Mouse (Mus musculus): Measurements from ENCODE around the gene Prss36. TPM values are rescaled to one million over a fixed set of nuclear protein-coding genes. Genes with fewer than 3 reads are reported as not detected.

Prss36 gene
- polyA plus RNA-seq, 1 experiment from 2014 or later: 10.7 TPM

DNA sequence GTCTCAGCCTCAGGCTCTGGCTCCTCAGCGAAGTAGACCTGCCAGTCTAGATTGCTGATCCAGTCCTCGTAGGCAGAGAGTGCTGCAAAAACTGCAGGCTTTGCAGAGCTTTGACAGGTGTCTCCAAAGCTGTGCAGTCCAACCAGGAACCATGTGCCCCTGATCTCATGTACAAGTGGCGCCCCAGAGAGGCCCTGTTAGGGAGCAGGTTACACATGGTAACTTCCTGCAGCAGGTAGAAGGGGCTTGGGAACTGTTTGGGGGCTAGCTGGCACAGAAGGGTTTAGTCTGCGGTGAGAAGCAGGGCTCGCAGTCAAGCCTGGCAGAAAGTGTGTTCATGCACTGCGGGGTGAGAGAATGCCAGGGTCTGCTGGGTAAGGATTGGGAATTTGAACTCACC, 60.0 kb downstream of the Prss36 start:
- Histone ChIP-seq H3K4me3 (replicated peaks) (no peak overlapping the region), H3K4me1 (replicated peaks) (peaks cover 17% of the 10 kb centered on the region), H3K4me2 (no peak overlapping the region), H3K9ac (replicated peaks) (no peak overlapping the region), H3K9me3 (no peaks in the 10 kb centered on the region), H3K27ac (no peak overlapping the region), H3K36me3 (peaks cover 100% of the 10 kb centered on the region), H3K27me3 (no peaks in the 10 kb centered on the region)
- 91% methylated on average over 6 of the region's 6 CpGs for WGBS
- no peak for ATAC-seq (ENCODE audit: insufficient number of reproducible peaks, insufficient read depth, low FRiP score, low TSS enrichment, low read depth)

DNA sequence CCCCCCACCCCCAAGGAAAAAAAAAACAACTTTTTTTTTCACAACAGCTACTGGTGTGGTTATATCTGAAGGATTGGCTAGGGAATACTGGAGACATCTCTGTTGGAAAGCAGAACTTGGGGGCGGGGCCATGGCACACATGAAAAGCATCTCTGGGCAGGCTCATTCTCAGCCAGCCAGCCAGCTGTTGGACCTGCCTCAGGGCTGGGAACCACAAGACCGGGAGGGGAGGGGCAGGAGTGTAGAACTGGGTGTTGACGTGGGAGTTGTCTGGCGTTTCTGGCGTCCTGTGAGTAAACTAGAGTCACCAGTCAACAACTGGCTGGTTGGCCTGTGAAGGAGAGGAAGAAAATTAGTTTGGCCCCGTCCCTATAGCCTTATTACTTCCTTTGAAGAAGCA, 60.6 kb downstream of the Prss36 start:
- Histone ChIP-seq H3K27ac (no peak overlapping the region), H3K4me3 (replicated peaks) (no peak overlapping the region), H3K4me1 (replicated peaks) (peaks cover 17% of the 10 kb centered on the region), H3K9ac (replicated peaks) (no peak overlapping the region), H3K4me2 (no peak overlapping the region), H3K27me3 (no peaks in the 10 kb centered on the region), H3K36me3 (peaks cover 100% of the 10 kb centered on the region), H3K9me3 (no peaks in the 10 kb centered on the region)
- no peak for ATAC-seq (ENCODE audit: insufficient number of reproducible peaks, insufficient read depth, low FRiP score, low TSS enrichment, low read depth)
- WGBS: 56% methylated on average over 6 of the region's 6 CpGs

Other genes starting within 250 kb of the Prss36 start
- gene Bcl7c, start 237.8 kb downstream of the Prss36 start, polyA plus RNA-seq (2016; fragmentation: Nextera tagmentation; extraction: Ambion mirVana): 120 and 127 TPM in 2 replicates
- 29.3 and 30.0 TPM in 2 replicates for gene Ctf1, start 234.0 kb downstream of the Prss36 start, polyA plus RNA-seq (2016; fragmentation: Nextera tagmentation; extraction: Ambion mirVana)
- gene Ctf2, start 214.6 kb downstream of the Prss36 start, polyA plus RNA-seq (2016; fragmentation: Nextera tagmentation; extraction: Ambion mirVana): 0.36 and 0.60 TPM in 2 replicates
- gene Fbxl19, start 202.2 kb downstream of the Prss36 start, polyA plus RNA-seq (2016; fragmentation: Nextera tagmentation; extraction: Ambion mirVana): 9.0 and 10.5 TPM in 2 replicates
- gene Orai3, start 176.9 kb downstream of the Prss36 start, polyA plus RNA-seq (2016; fragmentation: Nextera tagmentation; extraction: Ambion mirVana): 15.2 and 15.4 TPM in 2 replicates
- 24.7 and 25.2 TPM in 2 replicates for gene Setd1a, start 170.1 kb downstream of the Prss36 start, polyA plus RNA-seq (2016; fragmentation: Nextera tagmentation; extraction: Ambion mirVana)
- gene Gm49388, start 161.1 kb downstream of the Prss36 start, polyA plus RNA-seq (2016; fragmentation: Nextera tagmentation; extraction: Ambion mirVana): not detected in 2 replicates
- gene Hsd3b7, start 146.1 kb downstream of the Prss36 start, polyA plus RNA-seq (2016; fragmentation: Nextera tagmentation; extraction: Ambion mirVana): 9.5 and 9.8 TPM in 2 replicates
- gene Stx4a, start 122.4 kb downstream of the Prss36 start, polyA plus RNA-seq (2016; fragmentation: Nextera tagmentation; extraction: Ambion mirVana): 31.8 and 41.5 TPM in 2 replicates
- 8.4 and 9.3 TPM in 2 replicates for gene Stx1b, start 122.2 kb downstream of the Prss36 start, polyA plus RNA-seq (2016; fragmentation: Nextera tagmentation; extraction: Ambion mirVana)
- gene Zfp646, start 70.5 kb downstream of the Prss36 start, polyA plus RNA-seq (2016; fragmentation: Nextera tagmentation; extraction: Ambion mirVana): 17.5 and 19.0 TPM in 2 replicates
- 29.8 and 31.1 TPM in 2 replicates for gene Zfp668, start 69.9 kb downstream of the Prss36 start, polyA plus RNA-seq (2016; fragmentation: Nextera tagmentation; extraction: Ambion mirVana)
- 1.4 and 1.6 TPM in 2 replicates for gene Prss53, start 55.8 kb downstream of the Prss36 start, polyA plus RNA-seq (2016; fragmentation: Nextera tagmentation; extraction: Ambion mirVana)
- gene Gm21974, start 51.3 kb downstream of the Prss36 start, polyA plus RNA-seq (2016; fragmentation: Nextera tagmentation; extraction: Ambion mirVana): not detected in 2 replicates
- 81.7 and 84.7 TPM in 2 replicates for gene Vkorc1, start 51.1 kb downstream of the Prss36 start, polyA plus RNA-seq (2016; fragmentation: Nextera tagmentation; extraction: Ambion mirVana)
- gene Bckdk, start 42.6 kb downstream of the Prss36 start, polyA plus RNA-seq (2016; fragmentation: Nextera tagmentation; extraction: Ambion mirVana): 83.0 and 90.1 TPM in 2 replicates
- 50.9 and 51.3 TPM in 2 replicates for gene Kat8, start 34.2 kb downstream of the Prss36 start, polyA plus RNA-seq (2016; fragmentation: Nextera tagmentation; extraction: Ambion mirVana)
- 5.0 TPM in 2 replicates for gene Prss8, start 16.6 kb downstream of the Prss36 start, polyA plus RNA-seq (2016; fragmentation: Nextera tagmentation; extraction: Ambion mirVana)
- gene Fus, start 20.7 kb upstream of the Prss36 start, polyA plus RNA-seq (2016; fragmentation: Nextera tagmentation; extraction: Ambion mirVana): 597 and 605 TPM in 2 replicates
- gene Pycard, start 47.1 kb upstream of the Prss36 start, polyA plus RNA-seq (2016; fragmentation: Nextera tagmentation; extraction: Ambion mirVana): 9.2 and 10.5 TPM in 2 replicates
- gene Trim72, start 57.2 kb upstream of the Prss36 start, polyA plus RNA-seq (2016; fragmentation: Nextera tagmentation; extraction: Ambion mirVana): 0.23 and 0.61 TPM in 2 replicates
- gene Itgam, start 115.9 kb upstream of the Prss36 start, polyA plus RNA-seq (2016; fragmentation: Nextera tagmentation; extraction: Ambion mirVana): 0.64 and 0.89 TPM in 2 replicates
- not detected in 2 replicates for gene Gm49368, start 116.0 kb upstream of the Prss36 start, polyA plus RNA-seq (2016; fragmentation: Nextera tagmentation; extraction: Ambion mirVana)
- gene Itgax, start 182.8 kb upstream of the Prss36 start, polyA plus RNA-seq (2016; fragmentation: Nextera tagmentation; extraction: Ambion mirVana): not detected in 2 replicates
- gene Itgad, start 207.7 kb upstream of the Prss36 start, polyA plus RNA-seq (2016; fragmentation: Nextera tagmentation; extraction: Ambion mirVana): not detected in 2 replicates